Mouse (Mus musculus) spleen, postnatal 14 days (tissue): ENCODE results near the gene Gas7.

Experiments
- DNase-seq, 2 experiments: peaks; one replicate each; pipeline ENCODE4 v3.0.0; 2021 to 2022; ENCODE audit warnings: low spot score in 2 of 2

The Gas7 gene

GRCm38 (mm10) chr11:67654514-67654913 lies 199.3 kb downstream of the Gas7 start:
- no peak for DNase-seq

GRCm38 (mm10) chr11:67655236-67655959 lies 200.2 kb downstream of the Gas7 start:
- no peak for DNase-seq

- DNase-seq: no peak
Measured at GRCm38 (mm10) chr11:67656366-67656765, 201.1 kb downstream of the Gas7 start.

- DNase-seq: no peak
Measured at GRCm38 (mm10) chr11:67656811-67657210, 201.6 kb downstream of the Gas7 start.

- DNase-seq: peak in 1 of 2 experiments; percentile 17
Measured at GRCm38 (mm10) chr11:67657685-67658382, 202.6 kb downstream of the Gas7 start.

- no peak for DNase-seq
Measured at GRCm38 (mm10) chr11:67661465-67661864, 206.2 kb downstream of the Gas7 start.

GRCm38 (mm10) chr11:67663437-67663836 lies 208.2 kb downstream of the Gas7 start:
- DNase-seq: no peak

- DNase-seq: no peak
Measured at GRCm38 (mm10) chr11:67664261-67664660, 209.0 kb downstream of the Gas7 start.

GRCm38 (mm10) chr11:67664918-67665317 lies 209.7 kb downstream of the Gas7 start:
- DNase-seq: no peak

GRCm38 (mm10) chr11:67666129-67666528 lies 210.9 kb downstream of the Gas7 start:
- no peak for DNase-seq

- no peak for DNase-seq
Measured at GRCm38 (mm10) chr11:67667531-67668332, 212.5 kb downstream of the Gas7 start.

- no peak for DNase-seq
Measured at GRCm38 (mm10) chr11:67668460-67669007, 213.3 kb downstream of the Gas7 start.

GRCm38 (mm10) chr11:67670031-67670430 lies 214.8 kb downstream of the Gas7 start:
- no peak for DNase-seq

- DNase-seq: no peak
Measured at GRCm38 (mm10) chr11:67672140-67672539, 216.9 kb downstream of the Gas7 start.

- DNase-seq: no peak
Measured at GRCm38 (mm10) chr11:67675562-67676540, 220.6 kb downstream of the Gas7 start.

GRCm38 (mm10) chr11:67679300-67679699 lies 224.1 kb downstream of the Gas7 start:
- no peak for DNase-seq

- DNase-seq: no peak
Measured at GRCm38 (mm10) chr11:67679930-67680329, 224.7 kb downstream of the Gas7 start.

GRCm38 (mm10) chr11:67681871-67682270 lies 226.6 kb downstream of the Gas7 start:
- no peak for DNase-seq

GRCm38 (mm10) chr11:67686109-67686508 lies 230.9 kb downstream of the Gas7 start:
- DNase-seq: no peak

- DNase-seq: no peak
Measured at GRCm38 (mm10) chr11:67694703-67695376, 239.6 kb downstream of the Gas7 start, which contains the start of gene Rcvrn. Rcvrn (plus strand) TSS chr11:67695326.
